Mouse (Mus musculus): ENCODE data around the gene Prss12. TPM values are rescaled to one million over a fixed set of nuclear protein-coding genes. Genes with fewer than 3 reads are reported as not detected.

Prss12 gene
- polyA plus RNA-seq, 1 experiment from 2014 or later, result 31.7 TPM

DNA sequence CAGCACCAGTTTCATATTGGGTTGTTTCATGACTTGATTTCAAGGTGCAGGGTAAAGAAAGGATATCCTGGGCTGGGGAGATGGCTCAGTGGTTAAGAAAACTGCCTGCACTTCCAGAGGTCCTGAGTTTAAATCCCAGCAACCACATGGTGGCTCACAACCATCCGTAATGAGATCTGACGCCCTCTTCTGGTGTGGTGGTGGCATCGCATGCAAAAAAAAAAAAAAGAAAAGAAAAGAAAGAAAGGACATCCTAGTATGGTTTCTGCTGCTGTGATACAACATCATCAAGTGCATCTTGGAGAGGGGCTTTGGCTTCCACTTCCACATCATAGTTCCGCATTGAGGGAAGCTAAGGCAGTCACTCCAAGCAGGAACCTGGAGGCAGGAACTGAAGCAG lies 65.1 kb downstream of the Prss12 start:
- no peak overlapping the region for H3K4me2 ChIP-seq
- 74% methylated on average over 4 of the region's 4 CpGs for WGBS
- H3K27ac ChIP-seq (replicated peaks), result no peak overlapping the region
- H3K9me3 ChIP-seq (replicated peaks), result no peaks in the 10 kb centered on the region
- ATAC-seq (ENCODE audit: low FRiP score), result no peak
- H3K9ac ChIP-seq (replicated peaks), result no peak overlapping the region
- H3K27me3 ChIP-seq (replicated peaks), result no peaks in the 10 kb centered on the region
- no peaks in the 10 kb centered on the region for H3K36me3 ChIP-seq
- peaks cover 17% of the 10 kb centered on the region for H3K4me1 ChIP-seq
- H3K4me3 ChIP-seq (replicated peaks), result no peak overlapping the region

DNA sequence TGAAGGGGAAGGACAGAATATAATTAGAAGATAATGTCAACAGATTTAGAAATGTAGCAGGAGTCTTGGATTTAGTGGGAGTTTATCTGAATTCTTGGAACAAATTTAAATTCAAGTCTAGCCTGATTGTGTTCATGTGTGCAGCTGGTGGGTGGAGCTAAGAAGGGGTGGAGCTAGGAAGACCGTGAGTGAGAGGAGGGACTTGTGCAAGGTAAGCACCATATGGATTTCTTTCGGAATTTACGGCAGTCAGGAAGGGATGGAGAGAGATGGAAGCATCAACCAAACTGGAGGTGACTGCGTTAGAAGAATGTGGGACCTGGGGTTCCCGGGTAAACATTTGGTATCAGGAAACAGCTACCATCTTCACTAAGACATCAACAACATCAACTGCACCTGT lies 68.2 kb downstream of the Prss12 start:
- Histone ChIP-seq H3K4me3 (replicated peaks) (no peak overlapping the region), H3K4me2 (no peak overlapping the region), H3K4me1 (peaks cover 2% of the 10 kb centered on the region), H3K27me3 (replicated peaks) (no peaks in the 10 kb centered on the region), H3K9me3 (replicated peaks) (no peaks in the 10 kb centered on the region), H3K9ac (replicated peaks) (no peak overlapping the region), H3K36me3 (no peaks in the 10 kb centered on the region), H3K27ac (replicated peaks) (no peak overlapping the region)
- no peak for ATAC-seq (ENCODE audit: low FRiP score)
- 56% methylated on average over 5 of the region's 5 CpGs for WGBS

DNA sequence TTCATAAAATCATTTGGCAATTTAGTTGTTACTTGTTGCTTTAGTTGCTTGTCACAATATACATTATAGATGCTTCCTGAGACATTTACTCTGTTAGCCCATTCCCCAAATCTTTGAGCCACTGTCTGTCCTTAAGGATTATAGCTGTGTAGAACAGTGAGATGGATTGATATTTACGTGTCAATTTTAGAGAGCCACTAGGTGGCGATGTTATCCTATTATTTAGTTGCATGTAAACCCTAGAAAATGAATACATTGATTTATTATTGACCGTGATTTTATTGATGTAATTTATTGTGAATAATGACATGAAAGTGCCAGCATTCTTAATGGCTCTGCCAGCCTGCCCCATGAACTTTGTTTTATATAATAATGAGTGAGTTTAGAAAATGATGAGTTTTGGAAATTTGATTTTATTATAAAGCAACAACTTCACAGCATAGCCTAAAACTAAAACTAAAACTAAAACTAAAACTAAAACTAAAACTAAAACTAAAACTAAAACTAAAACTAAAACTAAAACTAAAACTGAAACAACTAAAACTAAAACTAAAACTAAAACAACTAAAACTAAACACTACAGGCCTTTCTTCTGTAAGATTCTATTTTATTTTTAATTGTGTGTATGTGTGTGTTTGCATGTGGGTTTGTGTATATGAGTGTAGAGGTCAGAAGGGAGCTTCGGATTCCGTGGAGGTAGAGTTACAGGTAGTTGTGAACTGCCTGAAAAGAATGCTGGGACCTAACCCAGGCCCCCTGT lies 69.1 kb downstream of the Prss12 start:
- WGBS, result 16% methylated on average over 5 of the region's 5 CpGs
- ATAC-seq (ENCODE audit: low FRiP score), result peak; percentile 54; the same call in 1 of the 2 replicates
- Histone ChIP-seq H3K27me3 (replicated peaks) (no peaks in the 10 kb centered on the region), H3K4me3 (replicated peaks) (no peak overlapping the region), H3K36me3 (no peaks in the 10 kb centered on the region), H3K27ac (replicated peaks) (no peak overlapping the region), H3K9ac (replicated peaks) (no peak overlapping the region), H3K4me2 (no peak overlapping the region), H3K9me3 (replicated peaks) (no peaks in the 10 kb centered on the region), H3K4me1 (no peaks in the 10 kb centered on the region)

DNA sequence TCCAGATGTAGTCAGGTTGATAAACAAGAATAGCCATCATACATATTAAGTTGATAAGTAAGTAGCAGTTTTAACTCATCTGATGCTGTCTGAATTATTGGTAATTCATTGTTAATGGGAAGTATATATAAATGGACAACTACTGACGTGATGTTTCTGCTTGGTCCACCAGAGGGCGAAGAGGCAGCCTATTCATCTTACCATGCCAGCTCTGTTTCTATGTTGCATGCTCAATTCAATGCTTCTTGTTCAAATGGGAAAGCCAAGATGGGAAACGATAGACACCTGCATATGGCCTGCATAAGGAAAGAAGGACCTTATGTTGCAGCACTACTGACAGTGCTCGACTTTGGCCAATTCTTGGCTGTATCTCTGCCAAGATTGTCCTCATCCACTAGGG lies 70.1 kb downstream of the Prss12 start:
- peak; percentile 53; the same call in 1 of the 2 replicates for ATAC-seq (ENCODE audit: low FRiP score)
- no peak overlapping the region for H3K4me3 ChIP-seq (replicated peaks)
- H3K27me3 ChIP-seq (replicated peaks), result no peaks in the 10 kb centered on the region
- H3K27ac ChIP-seq (replicated peaks), result no peak overlapping the region
- no peaks in the 10 kb centered on the region for H3K36me3 ChIP-seq
- H3K4me1 ChIP-seq, result no peaks in the 10 kb centered on the region
- no peaks in the 10 kb centered on the region for H3K9me3 ChIP-seq (replicated peaks)
- WGBS, result 33% methylated on average over 4 of the region's 4 CpGs
- H3K4me2 ChIP-seq, result no peak overlapping the region
- no peak overlapping the region for H3K9ac ChIP-seq (replicated peaks)

DNA sequence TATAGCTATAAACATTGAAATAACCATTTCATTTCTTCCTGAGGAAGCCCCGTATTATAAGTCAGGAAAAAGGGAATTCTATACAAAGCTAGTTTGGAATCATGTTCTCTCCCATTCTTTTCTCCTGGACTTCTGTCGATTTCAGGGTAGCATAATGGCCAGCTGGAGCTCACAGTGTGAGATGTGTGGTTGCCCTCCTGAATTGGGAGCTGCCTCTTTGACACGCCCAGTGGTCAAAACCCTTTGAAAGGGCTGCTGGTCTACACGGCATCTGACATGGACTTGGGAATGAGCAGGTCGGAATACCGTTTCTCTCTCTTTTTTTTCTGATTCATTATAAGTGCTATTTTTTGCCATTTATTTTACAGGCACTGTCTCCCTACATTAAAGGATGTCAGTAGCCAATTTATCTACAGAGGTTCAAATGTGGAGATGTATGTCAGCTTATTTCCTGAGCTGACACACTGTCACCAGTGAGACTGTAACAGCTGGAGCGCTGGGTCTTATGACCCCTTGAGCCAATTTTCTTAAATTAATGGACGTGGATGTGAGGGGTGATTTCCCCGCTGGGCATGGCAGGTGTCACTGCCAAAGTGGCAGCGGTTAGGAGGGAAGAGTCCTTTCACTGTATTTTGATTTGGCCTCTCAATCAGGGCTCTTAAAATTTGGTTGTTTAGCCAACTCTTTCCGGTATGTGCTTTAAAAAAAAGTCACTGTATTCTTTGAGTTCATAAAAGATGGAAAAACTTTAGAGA lies 79.8 kb downstream of the Prss12 start:
- no peak overlapping the region for H3K9ac ChIP-seq (replicated peaks)
- no peaks in the 10 kb centered on the region for H3K9me3 ChIP-seq (replicated peaks)
- H3K27me3 ChIP-seq (replicated peaks), result no peaks in the 10 kb centered on the region
- no peak for ATAC-seq (ENCODE audit: low FRiP score)
- no peaks in the 10 kb centered on the region for H3K4me1 ChIP-seq
- 56% methylated on average over 11 of the region's 11 CpGs for WGBS
- no peak overlapping the region for H3K4me3 ChIP-seq (replicated peaks)
- H3K36me3 ChIP-seq, result no peaks in the 10 kb centered on the region
- no peak overlapping the region for H3K4me2 ChIP-seq
- H3K27ac ChIP-seq (replicated peaks), result no peak overlapping the region

DNA sequence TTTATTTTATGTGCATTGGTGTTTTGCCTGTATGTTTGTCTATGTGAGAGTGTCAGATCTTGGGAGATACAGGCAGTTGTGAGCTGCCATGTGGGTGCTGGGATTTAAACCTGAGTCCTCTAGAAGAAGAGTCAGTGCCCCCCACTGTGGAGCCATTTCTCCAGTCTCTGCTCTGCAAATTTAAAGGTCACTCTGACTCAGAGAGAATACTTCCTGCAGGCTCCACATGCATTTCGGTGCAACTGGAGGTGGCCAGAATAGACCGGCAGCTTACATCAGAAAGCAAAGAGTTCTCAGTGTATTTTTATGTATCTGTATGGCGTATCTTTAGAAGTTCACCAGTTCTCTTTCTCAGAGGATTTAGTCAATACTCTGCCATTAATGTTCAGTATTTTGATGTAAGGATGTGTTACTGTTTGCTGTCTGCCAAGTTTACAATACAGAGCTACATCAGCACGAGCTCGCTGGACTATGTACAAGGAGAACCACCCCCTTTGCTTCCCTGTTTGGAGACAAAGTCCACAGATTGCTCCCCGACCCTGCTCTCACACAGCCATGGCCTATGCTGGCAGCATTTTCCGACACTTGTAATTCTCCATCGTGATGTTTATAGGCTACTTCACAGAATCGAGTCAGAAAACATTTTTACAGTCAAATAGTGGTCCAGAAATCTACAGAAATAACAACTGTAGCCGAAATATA lies 81.2 kb downstream of the Prss12 start:
- no peak for ATAC-seq (ENCODE audit: low FRiP score)

DNA sequence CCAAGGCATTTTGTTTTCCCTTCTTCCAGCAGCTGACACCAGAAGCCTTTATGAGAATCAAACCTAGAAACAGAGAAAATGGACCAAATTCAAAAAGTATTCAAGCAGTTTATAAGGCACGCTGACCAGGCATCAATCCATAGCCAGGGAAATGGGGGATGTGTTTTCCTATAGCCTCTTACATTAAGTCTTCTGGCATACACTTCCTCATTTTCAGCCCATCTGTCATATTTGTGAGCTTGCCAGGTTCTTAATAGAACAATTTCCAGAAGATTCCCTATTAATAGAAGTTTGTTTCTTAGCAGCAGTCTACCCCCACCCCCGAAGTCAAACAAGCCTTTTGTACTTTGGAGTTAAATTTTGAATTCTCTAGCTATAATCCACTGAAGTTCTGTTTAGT lies 84.4 kb downstream of the Prss12 start:
- Histone ChIP-seq H3K9ac (replicated peaks) (no peak overlapping the region), H3K36me3 (no peaks in the 10 kb centered on the region), H3K27ac (replicated peaks) (no peak overlapping the region), H3K4me2 (no peak overlapping the region), H3K9me3 (replicated peaks) (no peaks in the 10 kb centered on the region), H3K4me3 (replicated peaks) (no peak overlapping the region), H3K4me1 (no peaks in the 10 kb centered on the region), H3K27me3 (replicated peaks) (no peaks in the 10 kb centered on the region)
- no peak for ATAC-seq (ENCODE audit: low FRiP score)
- 83% methylated on average over 2 of the region's 2 CpGs for WGBS

More for the DNA sequence above, 81.2 kb downstream of the Prss12 start:
- 82% methylated on average over 10 of the region's 10 CpGs for WGBS
- H3K9ac ChIP-seq (replicated peaks), result no peak overlapping the region
- H3K9me3 ChIP-seq (replicated peaks), result no peaks in the 10 kb centered on the region
- H3K27ac ChIP-seq (replicated peaks), result no peak overlapping the region
- H3K27me3 ChIP-seq (replicated peaks), result no peaks in the 10 kb centered on the region
- H3K4me3 ChIP-seq (replicated peaks), result no peak overlapping the region
- H3K4me2 ChIP-seq, result no peak overlapping the region
- no peaks in the 10 kb centered on the region for H3K4me1 ChIP-seq
- no peaks in the 10 kb centered on the region for H3K36me3 ChIP-seq

DNA sequence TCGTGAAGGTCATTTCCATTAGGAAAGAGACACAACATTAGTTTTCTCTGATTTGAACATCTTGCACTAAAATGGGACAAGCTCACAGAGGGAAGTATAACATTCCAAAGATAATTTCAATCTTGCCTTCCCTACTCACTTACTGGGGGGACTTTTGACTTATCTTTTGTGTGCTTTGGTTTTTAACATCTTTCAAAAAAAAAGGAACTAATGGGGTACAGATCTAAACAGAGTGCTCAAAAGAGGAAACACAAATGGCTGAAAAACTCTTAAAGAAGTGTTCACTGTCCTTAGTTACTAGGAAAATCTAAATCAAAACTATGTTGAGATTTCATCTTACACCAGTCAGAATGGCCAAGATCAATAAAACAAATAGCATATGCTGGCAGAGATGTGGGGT lies 90.6 kb downstream of the Prss12 start:
- no peaks in the 10 kb centered on the region for H3K9me3 ChIP-seq (replicated peaks)
- no peaks in the 10 kb centered on the region for H3K36me3 ChIP-seq
- H3K4me2 ChIP-seq, result no peak overlapping the region
- 85% methylated on average over 1 of the region's 1 CpGs for WGBS
- ATAC-seq (ENCODE audit: low FRiP score), result no peak
- H3K27me3 ChIP-seq (replicated peaks), result no peaks in the 10 kb centered on the region
- no peak overlapping the region for H3K4me3 ChIP-seq (replicated peaks)
- no peaks in the 10 kb centered on the region for H3K4me1 ChIP-seq
- H3K27ac ChIP-seq (replicated peaks), result no peak overlapping the region
- H3K9ac ChIP-seq (replicated peaks), result no peak overlapping the region

DNA sequence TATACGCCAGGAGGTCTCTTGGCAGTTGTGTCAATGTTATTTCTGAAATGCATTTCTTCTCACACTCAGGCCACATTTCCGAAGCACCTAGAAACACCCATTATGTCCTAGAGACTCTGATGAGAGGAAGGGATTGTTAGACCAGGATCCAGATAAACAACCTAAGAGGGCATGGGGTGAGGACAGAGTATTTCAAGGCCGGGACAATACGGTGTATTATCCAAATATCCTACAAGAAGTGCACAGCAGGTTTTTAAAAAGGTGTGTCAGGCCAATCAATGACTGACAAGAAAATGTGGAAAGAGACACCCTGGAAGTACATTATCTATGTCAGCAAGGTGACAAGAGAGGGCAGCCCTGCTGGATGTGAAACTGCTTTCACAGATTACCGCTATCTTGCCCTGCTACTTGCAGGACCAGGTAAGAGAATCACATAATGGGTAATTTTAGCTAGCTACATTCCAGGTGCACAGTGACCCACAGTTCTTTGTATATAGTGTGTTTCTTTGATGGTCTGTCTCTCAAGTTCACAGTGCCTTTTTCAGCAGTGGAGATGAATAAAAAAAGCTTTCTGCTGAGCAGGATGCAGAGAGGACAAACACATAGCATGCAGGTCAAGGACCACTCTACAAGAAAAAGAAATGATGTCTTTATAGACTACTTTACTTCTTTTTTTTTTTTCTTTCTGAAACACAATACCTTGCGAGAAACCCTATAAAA lies 97.0 kb downstream of the Prss12 start:
- no peak overlapping the region for H3K27ac ChIP-seq (replicated peaks)
- H3K9ac ChIP-seq (replicated peaks), result no peak overlapping the region
- H3K4me1 ChIP-seq, result no peaks in the 10 kb centered on the region
- no peak overlapping the region for H3K4me2 ChIP-seq
- no peak for ATAC-seq (ENCODE audit: low FRiP score)
- no peaks in the 10 kb centered on the region for H3K9me3 ChIP-seq (replicated peaks)
- 87% methylated on average over 6 of the region's 6 CpGs for WGBS
- 0 out of 2 replicates have a peak, but pooled peaks cover 9% of the 10 kb centered on the region for H3K36me3 ChIP-seq
- H3K27me3 ChIP-seq (replicated peaks), result no peaks in the 10 kb centered on the region
- H3K4me3 ChIP-seq (replicated peaks), result no peak overlapping the region

DNA sequence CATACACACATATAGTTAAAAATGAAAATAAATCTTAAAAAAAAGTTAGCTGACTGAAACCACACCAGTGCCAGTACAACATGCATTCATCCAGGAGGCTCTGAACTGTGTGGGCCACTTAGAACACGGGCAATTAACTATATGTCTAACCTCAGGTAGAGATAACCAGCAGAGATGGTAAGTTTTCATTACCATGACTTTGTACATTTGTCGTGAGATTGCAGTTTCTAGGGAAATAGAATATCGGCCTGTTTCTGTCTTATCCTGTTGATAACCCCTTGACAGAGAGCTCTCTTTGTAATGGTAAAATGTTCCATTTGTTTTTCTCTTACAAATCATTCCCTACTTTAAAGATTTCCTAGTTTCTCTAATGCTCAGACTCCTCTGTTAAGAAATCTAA lies 103.8 kb downstream of the Prss12 start:
- Histone ChIP-seq H3K4me2 (no peak overlapping the region), H3K36me3 (0 out of 2 replicates have a peak, but pooled peaks cover 9% of the 10 kb centered on the region), H3K27me3 (replicated peaks) (no peaks in the 10 kb centered on the region), H3K4me3 (replicated peaks) (no peak overlapping the region), H3K4me1 (no peaks in the 10 kb centered on the region), H3K9ac (replicated peaks) (no peak overlapping the region), H3K27ac (replicated peaks) (no peak overlapping the region), H3K9me3 (replicated peaks) (no peaks in the 10 kb centered on the region)
- ATAC-seq (ENCODE audit: low FRiP score), result no peak
- WGBS, result 88% methylated on average over 3 of the region's 3 CpGs

DNA sequence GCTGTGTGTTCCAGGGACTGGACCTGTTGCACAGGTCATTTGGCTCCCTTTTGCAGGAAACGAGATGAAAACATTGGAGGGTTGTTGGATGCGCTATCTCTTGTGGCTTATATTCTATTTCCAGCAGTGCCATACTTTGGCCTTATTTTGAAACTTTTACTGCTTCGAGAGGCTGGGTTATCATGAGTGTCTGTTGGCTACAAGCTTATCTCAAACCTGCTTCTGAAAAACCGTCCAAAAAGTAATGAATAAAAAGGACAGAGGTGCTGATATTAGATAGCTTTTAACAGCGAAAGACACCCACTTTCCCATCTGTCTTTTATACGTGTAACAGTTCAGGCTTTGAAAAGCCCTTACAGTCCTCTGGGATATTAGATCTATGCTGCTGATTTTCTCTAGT lies 107.2 kb downstream of the Prss12 start:
- Histone ChIP-seq H3K9me3 (replicated peaks) (no peaks in the 10 kb centered on the region), H3K36me3 (no peaks in the 10 kb centered on the region), H3K4me1 (no peaks in the 10 kb centered on the region), H3K9ac (replicated peaks) (no peak overlapping the region), H3K4me3 (replicated peaks) (no peak overlapping the region), H3K27me3 (replicated peaks) (no peaks in the 10 kb centered on the region), H3K27ac (replicated peaks) (no peak overlapping the region), H3K4me2 (no peak overlapping the region)
- no peak for ATAC-seq (ENCODE audit: low FRiP score)
- WGBS, result 88% methylated on average over 6 of the region's 6 CpGs

Measured in neural tube, embryonic 15.5 days (tissue).